Mouse (Mus musculus) layer of hippocampus, postnatal 36 days (tissue): ENCODE data around the gene Mitf. TPM values are rescaled to one million over a fixed set of nuclear protein-coding genes. Genes with fewer than 3 reads are reported as not detected.
A peak's percentile ranks its signal among the peaks of the same experiment; 100 is the strongest.

Source experiments
- DNase-seq, 2 experiments: peaks; one replicate each; pipeline ENCODE4 v3.0.0; 2022
- total RNA-seq, 2 experiments: library from RNA; stranded (reverse); gene quantifications; 2 replicates each; pipeline ENCODE4 v1.2.3; 2021

The Mitf gene
- total RNA-seq, 2 experiments from 2014 or later = 8.3 to 9.3 TPM

DNA sequence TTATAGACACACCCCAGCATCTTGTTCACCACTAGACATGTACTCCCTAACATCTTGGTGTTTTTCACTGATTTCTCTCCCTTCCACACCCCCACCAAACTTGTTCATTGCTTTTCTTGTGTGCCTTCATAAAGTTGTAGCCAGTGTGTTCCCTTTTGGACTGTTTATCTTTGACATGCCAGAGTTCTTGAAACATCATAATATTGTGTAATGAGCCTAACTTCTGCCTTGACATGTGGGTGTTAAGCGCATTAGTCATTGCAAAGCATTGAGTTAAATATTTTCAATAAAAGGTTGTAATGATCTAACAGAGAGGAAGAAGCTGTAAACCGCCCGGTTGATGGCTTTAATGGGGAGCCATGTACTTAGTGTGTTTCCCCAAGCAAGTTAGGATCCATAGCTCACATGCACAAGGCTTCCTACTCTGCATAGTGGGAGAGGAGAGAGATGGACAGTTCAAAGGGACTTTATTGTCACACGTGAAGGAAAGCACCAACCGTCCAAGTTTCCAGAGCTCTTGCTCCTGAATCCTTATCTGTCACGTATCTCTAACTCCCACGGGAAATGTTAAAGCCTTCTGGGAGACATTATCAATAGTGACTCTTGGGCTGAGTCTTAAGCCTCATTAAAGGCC is 19.9 kb downstream of the Mitf start:
- DNase-seq = no peak

DNA sequence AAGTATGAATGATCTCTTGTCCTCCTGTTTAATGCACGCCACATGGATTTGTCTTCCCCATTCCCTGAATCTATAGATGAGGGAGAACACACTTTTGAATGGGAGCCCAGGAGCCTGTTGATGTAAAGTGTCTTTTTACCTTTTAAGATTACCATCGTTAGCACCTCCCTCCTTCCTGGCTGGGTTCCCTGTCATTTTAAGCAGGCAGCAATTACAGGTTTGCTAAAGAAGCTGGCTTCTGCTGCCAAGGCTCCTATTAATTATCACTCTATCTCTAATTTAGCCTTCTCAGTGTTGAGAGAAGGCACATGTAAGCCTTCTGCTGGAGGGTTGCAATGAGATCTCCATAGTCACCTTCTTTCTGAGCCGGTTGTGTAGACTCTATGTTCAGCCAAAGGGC is 21.2 kb downstream of the Mitf start:
- no peak for DNase-seq

DNA sequence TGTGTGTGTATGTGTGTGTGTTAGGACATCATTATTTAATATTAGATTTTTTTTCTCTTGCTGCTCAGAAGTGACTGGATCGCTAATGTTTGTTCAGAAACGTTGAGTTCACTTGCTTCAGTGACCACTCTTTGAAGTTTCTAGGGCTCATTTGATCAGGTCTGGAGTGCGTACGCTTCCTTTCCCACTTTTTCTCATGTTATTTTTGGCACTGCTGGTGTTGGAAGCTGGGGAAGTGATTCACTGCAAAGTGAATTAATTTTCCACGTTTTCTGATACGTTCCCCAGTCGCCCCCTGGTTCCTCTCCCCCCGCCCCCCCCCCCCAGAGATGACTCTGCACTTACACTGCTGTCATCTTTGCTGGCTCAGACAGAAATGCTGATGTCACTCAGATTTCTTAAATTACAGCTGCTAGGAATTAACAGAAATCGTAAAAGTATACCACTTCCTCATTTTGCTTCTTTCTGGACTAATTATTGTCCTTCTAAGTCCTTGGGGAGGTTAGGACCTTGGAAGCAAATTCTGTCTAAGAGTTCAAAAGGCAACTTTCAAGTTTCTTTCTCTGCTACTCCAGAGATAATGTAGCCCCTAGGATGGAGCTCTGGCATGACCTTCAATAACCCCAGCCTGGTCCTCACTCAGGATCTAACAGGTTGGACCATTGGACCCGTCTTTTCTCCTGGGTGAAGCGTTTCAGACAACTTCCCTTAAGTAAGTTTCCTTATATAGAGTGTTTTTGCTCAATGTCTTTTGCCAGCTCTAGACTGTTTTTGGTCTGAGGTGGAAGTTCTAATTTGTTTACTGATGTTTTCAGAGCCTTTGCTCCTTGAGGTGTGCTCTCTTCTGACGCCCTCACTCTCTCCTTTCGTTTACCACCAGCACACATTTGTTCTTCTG is 22.2 kb downstream of the Mitf start:
- DNase-seq = no peak

DNA sequence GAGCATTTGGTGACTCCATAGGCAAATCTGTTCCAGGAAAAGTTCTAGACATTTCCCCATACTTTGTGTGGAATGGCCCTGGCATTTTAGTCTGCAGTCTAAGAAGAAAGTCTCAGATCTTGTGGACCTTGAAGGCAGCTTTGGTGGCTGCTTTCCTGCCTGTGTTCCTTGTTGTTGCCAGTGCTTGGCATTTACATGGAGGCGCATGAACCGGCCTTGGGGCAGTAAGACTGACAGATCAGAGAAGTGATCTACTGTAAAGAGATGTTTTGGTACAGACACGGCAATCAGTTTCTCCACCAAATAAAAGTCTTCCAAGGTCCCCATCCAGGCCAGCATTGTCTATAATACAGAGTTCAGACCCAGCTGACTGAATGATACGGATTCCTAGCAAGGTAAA is 25.6 kb downstream of the Mitf start:
- no peak for DNase-seq

DNA sequence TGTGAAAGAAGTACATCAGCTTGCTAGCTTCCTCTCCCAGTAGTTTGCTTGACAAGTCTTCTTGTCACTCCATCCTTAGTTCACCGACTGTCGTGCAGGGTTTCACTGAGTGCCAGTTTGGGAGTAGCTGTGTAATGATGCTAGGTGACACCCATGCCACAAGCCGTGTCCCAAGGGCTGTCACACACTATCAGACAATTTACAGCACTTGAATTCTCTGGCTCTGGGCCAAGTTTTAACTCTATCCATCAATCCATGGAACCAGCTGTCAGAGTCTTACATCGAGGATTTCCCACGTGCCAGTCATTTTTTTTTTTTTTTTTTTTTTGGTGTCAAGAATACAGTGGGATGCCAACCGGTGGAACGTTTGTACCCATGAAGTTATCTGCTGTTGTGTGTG is 29.3 kb downstream of the Mitf start:
- DNase-seq = no peak

DNA sequence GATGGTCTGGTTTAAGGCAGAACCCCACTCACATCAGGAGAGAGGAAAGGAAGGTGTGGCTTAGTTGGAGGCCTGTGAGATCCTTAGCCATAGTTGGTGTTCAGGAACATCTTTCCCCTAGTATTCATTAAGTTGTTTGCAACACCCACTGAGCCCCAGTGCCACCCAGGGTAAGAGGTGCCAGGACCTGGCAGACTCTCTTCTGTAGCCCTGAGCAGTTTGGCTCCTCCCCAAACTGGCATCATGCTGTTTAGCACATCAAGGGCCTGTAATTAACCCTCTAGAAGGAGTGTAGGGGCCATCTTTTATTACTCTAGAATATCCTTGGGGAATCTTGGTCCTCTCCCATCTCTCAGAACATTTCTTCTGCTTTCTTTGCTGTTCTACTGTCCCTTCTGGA is 30.9 kb downstream of the Mitf start:
- DNase-seq = no peak

DNA sequence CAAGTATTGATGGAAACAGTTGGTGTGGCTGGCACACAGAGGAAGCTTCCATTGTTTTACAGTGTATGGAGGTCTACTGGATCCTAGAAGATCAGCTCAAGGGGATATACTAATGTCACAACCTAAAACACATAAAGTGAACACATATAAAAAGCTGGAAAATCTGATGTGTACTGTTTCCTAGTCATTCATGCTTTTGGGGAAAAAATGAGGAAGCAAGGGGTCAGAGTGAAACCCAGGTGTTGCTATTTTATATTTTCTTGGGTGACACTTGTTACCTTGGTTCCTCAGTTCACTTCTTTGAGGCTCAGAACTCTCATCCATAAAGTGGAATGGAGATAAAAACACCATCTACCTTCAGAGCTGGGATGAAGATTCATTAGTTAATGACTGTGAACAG is 32.7 kb downstream of the Mitf start:
- DNase-seq = no peak

DNA sequence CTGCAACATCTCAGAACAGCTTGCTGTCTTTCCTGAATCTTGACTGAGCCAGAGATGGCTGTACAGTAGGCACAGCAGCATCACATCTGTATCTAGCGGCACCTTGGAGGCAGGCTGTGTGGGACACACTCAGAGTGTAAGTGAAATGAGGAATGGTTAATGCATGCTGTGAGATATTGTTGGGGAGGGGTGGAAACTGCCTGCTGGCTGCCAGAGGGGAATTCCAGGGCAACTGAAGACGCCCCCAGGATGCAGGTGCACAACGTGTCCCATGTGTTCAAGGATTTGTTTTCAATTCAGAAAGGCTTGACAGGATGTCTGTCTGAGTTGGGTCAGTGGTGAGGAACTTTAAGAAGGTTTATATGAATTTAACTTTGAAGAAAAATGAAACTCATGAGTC is 37.3 kb downstream of the Mitf start:
- no peak for DNase-seq

DNA sequence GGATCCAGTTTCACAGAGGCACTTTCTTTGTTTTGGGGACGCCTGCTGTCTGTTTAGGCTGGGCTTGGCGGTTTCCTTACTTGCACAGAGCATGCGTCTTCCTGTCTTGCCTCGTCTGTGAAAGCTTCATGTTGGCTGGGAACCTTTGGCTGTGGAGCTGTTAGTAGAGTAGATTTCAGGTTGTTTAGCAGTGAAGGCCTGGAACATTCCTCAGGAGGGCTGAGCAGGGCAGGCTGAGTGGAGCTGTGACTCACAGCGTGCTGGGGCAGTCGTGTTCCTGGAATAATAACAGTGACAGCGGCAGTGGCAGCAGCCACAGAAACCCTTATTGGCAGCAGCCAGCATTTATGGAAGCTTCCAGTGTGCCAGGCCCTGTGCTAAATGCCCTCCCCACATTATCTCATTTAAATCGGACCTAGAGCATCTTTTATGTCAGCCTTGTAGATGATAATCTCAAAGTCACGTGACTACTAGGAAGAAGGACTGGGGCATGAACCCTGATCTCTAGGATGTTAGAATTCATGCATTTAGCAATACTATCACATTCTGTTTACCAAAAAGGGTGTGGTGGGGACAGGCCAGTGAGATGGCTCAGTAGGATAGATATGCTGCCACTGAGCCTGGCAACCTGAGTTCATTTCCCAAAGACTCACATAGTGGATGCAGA is 41.5 kb downstream of the Mitf start:
- DNase-seq = peak; percentile 22

DNA sequence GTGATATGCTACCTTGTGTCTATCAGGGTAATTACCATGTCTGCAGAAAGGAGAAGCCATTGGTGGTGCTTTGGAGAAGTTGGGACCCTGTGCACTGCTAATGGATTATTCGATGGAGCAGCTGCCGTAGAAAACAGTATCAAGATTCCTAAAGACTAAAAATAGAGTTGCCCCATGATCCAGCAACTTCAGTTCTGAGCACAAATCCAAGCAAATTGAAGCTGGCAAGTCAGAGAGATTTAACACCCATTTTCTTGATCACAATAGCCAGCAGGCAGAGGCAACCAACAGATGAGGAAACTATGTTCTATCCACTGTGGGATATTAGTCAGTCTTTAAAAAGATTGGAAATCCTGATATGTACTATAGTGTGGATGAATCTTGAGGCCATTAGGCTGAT is 47.4 kb downstream of the Mitf start:
- DNase-seq = no peak

DNA sequence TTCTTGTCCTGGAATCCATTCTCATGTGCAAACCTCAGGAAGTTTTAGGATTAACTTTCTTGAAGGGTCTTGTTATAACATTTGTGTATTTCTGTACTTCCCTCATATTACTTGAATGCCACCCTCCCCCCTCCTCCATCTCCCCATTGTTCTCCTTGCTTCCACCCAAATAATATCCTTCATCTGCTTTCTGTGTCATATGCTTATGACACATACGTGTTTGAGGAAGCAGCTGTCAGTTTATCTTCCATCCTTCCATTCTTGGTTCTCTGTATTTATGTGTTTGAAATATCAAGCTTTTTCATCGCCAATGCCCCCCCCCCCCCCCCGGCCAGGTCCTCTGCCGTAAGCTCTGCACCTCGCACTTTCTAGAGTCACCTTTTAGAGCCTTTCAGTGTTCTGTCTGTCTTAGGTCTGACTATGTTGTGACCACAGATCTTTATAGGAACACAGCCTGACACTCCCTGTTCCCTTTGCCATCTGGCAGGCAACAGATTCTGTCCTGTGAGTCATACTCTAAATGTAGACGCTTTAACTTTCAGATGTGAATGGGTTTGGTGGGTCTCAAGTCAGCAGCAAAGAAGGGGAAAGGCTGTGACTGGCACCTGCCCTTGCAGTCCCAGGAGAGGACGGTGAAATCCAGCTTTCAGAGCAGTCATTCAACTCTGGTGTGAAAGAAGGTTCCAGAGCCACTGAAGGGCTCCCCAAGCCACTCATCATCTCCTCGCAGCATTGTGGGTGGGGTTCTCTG is 48.7 kb downstream of the Mitf start:
- peak; percentile 53 to 55 for DNase-seq

DNA sequence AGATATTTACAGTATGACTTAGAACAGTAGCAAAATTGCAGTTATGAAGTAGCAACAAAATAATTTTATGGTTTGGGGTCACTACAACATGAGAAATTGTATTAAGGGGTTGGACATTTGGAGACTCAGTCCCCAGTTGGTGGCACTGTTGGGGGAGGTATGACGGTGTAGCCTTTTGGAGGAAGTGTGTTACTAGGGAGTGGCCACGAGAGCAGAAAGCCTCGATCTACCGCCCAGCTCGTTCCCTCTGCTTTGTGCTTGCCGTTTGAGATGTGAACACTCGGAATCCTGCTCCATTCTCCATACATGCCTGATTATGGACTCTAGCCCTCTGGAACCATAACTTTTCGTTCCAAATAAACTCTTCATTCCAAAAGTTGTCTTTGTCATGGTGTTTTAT is 49.6 kb downstream of the Mitf start:
- no peak for DNase-seq

DNA sequence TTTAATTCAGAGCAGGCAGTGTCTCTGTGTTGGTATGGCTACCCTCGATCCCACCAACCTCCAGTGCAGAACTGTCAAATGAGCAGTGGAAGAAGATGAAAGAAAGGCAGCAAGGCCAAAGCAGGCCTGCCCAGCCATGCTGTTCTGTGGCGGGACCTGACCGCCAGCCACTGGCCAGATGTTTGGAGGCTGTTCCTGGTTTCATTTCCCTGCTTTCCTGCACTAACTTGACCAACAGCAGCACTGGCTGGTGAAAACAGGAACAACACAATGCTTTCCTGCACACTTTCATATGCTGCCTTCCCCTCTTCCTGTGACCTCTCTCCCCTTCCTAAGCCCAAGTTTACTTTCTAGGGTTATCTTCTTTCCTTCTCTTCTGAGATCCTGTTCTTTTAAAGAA is 50.8 kb downstream of the Mitf start:
- DNase-seq = no peak

DNA sequence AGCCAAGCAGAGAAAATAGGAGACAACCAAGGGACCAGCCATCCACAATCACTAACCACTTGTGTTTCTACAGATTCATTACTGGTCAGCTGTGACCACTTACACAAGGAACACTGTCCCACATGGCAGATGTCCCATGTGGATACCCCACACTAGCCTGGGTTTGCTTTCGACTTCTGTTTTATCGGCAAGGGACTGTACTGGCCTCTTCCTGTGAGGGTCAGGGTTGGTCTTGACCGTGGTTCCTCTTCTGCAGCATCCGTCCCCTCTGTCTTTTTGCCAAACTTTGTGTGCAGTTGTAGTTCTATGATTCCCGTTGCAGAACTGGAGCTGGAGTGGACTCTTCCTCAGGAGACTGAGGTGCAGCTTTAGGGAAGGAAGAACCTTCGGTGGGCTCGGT is 59.7 kb downstream of the Mitf start:
- no peak for DNase-seq

DNA sequence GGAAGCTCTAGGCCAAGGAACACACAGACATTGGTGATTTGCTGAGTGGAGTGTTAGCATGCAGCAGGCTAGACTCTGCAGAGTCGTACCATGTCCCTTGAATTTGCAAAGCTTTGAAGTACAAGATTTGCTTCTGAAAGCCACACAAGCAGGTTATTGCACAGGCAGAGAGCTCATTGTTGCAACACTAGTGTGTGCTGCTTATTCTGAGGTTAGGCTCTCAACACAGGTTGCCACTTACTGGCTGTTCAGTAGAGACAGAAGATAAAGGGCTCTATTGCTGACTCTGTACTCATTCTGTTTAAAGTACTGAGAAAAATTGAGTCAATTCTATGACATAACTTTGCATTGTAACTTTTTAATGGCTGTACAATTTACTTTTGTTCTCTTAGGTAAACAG is 61.2 kb downstream of the Mitf start:
- no peak for DNase-seq

DNA sequence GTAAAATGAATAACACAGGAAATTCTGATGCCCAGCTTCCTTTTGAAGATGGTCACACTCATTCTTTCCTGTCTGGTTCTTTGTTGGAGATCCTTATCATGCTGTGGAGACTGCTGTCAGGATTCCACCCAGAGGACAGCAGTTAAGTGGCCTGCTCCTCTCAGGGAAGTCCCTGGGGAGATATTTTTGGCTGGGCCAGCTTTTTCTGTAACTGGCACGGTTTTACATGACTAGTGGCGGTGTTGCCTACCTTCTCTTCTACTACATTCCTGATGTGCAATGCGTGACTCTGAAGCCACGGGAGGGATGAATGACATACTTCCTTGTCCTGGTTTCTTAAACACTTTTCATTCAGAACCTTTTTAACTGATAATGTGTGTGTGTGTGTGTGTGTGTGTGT is 63.1 kb downstream of the Mitf start:
- no peak for DNase-seq

DNA sequence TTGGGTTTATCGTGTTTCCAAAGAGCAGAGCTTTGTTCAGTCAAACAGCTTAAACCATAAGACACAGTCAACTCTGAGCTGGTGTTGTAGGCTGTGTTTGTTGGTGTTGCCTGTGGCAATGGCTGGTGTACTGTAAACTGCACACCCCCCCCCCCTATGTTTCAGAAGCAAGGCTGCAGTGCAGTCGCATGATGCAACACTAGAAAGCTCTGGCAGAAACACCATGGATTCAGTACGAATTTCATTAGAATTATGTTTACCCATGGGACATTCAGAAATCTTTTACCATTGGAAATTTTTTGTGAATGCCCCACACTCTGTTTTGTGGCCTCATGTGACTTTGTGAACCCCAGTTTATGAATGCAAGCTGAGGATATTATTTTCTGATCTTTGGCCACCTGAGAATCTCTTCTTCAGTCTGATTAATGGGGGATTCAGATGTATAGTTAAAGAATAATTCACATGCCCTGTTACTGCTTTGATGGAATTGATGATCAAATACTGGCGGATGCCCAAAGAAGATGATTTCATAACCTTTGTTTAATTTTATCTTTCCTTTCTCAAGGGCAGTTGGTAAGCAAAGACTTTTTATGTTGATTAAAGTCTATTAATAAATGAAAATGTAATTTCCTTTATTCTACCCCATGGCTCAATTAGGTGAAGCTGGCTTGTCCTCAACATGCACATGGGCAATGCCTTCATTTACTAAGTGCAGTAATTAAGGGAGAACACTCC is 64.6 kb downstream of the Mitf start:
- DNase-seq = no peak

DNA sequence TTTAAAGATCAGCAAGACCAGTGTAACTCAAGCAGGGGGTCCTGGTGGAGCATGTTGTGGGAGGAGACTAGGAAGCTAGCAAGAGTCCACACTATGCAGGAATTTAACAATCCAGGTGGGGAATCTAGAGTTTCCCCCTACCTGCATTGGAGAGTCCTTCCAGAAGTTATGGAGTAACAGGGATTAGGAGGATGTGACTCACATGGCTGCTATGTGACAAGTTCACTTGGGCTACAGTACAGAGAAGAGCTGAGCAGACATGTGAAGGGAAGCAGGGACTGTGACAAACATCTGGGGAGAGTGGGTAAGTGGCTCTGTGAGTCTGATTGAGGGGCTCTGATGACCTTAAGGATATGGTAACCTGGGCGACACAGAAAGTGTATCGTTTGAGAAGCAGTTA is 66.2 kb downstream of the Mitf start:
- DNase-seq = no peak

DNA sequence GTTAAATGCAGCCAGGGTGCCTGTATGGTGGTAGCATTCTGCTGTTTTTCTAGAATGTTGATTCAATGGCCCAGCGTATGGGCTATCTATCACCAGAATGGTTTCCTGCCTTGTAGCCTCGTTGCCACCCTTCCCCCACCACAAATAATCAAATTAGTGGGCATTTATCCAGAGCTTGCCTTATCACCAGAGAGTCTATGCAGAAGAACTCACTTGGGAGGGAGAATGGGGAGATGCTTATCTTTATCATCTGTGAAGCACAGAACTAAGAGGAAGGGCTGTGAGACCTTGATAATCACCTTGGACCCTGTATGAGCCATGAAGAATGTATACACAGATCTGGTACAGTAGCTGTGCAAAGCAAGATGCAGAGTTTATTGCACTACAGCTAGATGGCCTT is 70.1 kb downstream of the Mitf start:
- DNase-seq = no peak

DNA sequence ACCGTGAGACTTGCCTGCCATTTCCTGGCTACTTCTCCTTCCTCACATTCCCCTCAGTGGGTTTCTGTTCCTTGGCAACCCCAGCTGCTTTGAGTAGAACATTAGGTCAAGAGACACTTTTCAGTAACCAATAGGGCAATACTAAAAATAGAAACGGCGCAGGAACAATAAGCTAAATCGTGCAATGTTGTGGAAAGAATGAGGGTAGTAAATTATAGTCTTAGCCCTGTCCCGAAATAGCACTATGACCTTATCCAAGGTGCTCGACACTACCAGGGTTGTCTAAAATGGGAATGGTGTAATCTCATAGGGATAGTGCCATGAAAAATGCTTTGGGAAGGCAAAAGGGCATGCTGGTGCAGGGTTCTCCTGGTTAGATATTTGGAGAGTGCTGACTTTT is 70.6 kb downstream of the Mitf start:
- DNase-seq = no peak

DNA sequence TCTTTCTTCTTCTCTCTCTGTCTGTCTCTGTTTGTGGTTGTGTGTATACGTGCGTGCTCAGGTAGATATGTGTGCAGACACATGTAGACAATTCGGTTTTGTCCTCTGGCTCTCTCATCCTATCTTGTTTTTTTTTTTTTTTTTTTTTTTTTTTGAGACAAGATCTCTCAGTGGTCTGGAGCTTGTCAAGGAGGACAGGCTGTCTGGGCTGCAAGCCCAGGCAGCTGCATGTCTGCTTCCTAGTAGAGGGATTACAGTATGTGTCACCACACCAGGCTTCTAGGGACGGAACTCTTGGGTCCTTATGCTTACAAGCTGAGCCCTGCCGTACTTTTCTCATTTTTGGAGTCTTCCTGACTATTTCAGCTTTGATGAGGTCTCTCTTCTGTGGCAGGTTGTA is 73.5 kb downstream of the Mitf start:
- DNase-seq = no peak

DNA sequence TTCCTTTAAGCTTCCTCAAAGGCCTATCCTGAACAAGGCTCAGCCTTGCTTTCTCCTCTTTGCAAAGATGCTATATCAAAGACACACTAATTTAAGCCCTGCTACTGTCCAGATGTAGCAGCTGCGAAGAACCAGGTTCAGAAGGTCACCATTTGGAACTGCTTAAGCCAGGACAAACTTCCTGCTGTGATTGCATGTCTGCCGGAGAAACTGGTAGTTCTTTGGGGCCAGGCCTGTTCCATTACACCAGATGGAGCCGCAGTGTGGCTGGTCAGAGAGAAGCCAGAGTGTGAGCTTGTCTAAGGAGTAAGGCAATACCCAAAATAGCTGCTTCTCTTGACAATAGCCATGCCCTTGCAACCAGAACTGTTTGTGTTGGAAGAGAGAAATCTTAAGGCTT is 75.1 kb downstream of the Mitf start:
- no peak for DNase-seq
